Mouse (Mus musculus) activated CD4-positive, CD25-positive, alpha-beta regulatory T cell, adult 4 months (primary cell): ENCODE data around the gene Hist1h4c. TPM values are rescaled to one million over a fixed set of nuclear protein-coding genes. Genes with fewer than 3 reads are reported as not detected.
A peak's percentile ranks its signal among the peaks of the same experiment; 100 is the strongest.

Source experiments
- ATAC-seq: one replicate; pipeline ENCODE4 v1.8.0; 2017
- polyA plus RNA-seq, 2 experiments: library from polyadenylated mRNA; unstranded; fragments of 100-300 nt; shearing (Covaris generic); gene quantifications; one replicate each; pipeline ENCODE4 v1.2.1; 2017

Gene Hist1h4c
- 1 to 10 TPM in 1 of 2 experiments, under 1 TPM in 1; 0.57 to 7.4 TPM for polyA plus RNA-seq

DNA sequence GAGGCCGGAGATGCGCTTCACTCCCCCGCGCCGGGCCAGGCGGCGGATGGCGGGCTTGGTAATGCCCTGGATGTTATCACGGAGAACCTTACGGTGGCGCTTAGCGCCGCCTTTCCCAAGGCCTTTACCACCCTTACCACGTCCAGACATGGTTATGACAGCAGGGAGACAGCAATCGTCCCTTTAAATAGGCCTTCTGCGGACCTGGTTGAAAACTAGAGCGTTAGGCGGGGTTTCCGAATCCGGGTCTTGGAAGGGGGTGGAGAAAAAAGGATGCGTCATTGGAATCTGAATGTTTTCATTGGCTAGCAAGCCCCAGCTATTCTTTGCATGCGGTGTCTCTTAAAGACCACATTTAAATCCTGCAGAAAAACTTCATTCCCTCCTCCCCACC lies at the start of gene Hist1h4c:
Gene Hist1h4c (minus strand): TSS at position 155 of the 394 bp plus-strand sequence.
- peak; percentile 83 for ATAC-seq

DNA sequence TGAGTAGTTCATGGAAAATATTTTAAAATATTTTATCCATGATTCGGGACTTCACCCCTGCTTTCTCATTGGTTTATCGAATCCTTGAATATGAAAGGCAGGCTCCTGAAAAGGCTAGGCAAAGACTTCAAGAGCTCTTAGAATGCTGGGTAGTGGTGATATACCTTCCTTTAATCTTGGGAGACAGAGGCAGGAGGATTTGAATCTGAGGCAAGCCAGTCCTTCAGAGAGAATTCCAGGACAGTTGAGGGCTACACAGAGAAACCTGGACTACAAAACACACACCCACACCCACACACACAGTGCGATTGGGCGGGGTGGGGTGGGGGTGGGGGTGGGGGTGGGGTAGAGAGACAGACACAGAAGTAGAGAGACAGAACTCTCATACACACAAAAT lies 49.6 kb upstream of the Hist1h4c start:
- ATAC-seq, result no peak

DNA sequence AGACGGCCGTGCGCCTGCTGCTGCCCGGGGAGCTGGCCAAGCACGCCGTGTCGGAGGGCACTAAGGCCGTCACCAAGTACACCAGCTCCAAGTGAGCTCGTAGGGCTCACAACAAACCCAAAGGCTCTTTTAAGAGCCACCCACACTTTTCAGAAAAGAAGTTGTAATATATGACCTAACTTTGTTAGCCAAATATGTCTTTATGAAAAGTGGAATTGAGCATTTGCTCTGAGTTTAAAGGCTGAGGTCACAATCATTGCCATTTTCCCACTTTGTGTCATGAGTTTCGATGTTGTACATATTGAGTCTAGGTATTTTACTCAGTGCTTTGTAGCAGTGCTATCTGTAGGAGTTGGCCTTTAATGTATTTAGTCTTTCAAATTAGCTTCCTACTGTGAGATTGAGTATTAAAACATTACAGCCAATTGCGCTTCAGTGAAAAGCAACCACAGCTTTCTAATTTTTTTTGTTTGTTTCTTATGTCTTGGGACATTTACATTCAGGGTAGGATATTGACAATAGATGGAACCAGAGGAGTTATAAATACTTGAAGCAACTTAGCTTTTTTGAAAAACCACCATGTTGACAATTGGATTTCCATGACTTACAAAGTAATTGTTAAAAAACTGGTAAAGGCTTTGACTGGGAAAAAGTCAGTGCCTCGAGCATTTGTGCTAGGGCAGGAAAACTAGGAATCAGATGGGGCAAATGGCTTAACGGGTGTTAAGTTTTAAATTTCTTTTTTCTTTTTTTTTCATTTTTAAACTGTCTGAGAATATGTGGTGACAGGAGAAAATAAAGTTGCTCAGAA lies 49.0 kb upstream of the Hist1h4c start:
- ATAC-seq, result no peak

DNA sequence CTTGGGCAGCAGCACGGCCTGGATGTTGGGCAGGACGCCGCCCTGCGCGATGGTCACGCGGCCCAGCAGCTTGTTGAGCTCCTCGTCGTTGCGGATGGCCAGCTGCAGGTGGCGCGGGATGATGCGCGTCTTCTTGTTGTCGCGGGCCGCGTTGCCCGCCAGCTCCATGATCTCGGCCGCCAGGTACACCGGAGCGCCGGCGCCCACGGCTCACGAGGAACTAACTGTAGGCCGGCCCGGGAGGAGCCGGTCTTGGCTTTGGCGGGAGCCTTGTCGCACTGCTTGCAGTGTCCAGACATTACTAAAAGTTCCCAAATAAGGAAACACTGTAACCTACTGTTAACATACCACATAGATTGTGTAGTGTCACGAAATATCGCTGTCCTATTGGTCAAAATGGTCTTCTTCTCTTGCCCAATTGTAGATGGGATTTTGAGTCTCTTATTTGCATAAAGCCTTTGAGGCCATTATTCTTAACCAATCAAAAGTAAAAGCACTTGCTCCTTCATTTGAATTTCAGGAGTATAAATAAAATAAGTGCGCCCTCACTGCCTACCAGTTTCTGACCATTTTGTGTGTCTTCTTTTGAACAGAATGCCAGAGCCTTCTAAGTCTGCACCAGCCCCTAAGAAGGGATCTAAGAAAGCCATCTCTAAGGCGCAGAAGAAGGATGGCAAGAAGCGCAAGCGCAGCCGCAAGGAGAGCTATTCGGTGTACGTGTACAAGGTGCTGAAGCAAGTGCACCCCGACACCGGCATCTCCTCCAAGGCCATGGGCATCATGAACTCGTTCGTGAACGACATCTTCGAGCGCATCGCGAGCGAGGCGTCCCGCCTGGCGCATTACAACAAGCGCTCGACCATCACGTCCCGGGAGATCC lies 48.2 kb upstream of the Hist1h4c start, which contains the start of gene Hist1h2bb:
Gene Hist1h2bb (plus strand): TSS at position 534 of the 880 bp plus-strand sequence.
- ATAC-seq, result peak; percentile 87

DNA sequence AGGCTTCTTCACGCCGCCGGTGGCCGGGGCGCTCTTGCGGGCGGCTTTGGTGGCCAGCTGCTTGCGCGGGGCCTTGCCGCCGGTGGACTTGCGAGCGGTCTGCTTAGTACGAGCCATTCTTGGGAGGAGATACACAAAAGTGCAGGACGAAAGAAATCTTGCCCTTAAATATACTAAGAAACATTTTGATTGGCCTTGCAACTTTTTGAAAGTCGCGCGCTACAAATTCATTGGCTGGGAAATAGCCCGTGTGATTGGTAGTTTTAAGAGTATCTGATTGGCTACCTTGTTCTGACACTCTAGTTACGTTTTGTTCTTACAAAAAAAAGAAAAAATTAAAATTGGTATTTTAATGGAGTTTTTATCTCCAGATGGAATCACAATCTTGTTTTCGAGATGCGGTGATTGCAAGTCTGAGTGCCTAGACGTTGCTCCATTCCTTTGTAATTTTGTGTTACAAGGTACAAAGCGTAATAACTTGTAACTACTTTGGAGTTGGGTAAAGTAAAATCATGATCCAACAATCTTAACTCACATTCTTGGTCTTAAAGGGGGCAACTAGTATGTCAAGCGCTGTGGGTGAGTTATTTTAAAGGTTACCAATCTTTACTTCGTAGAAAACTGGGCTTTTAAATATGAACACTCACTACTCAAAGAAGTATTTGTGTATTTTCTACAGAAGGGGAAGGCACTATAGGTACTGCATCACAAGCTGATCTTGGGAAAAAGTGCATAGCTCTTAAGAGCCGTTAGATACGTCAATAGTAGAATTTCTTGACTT lies 47.3 kb upstream of the Hist1h4c start, which contains the start of gene Hist1h3c:
Gene Hist1h3c (minus strand): TSS at position 222 of the 781 bp plus-strand sequence.
- peak; percentile 68 for ATAC-seq

DNA sequence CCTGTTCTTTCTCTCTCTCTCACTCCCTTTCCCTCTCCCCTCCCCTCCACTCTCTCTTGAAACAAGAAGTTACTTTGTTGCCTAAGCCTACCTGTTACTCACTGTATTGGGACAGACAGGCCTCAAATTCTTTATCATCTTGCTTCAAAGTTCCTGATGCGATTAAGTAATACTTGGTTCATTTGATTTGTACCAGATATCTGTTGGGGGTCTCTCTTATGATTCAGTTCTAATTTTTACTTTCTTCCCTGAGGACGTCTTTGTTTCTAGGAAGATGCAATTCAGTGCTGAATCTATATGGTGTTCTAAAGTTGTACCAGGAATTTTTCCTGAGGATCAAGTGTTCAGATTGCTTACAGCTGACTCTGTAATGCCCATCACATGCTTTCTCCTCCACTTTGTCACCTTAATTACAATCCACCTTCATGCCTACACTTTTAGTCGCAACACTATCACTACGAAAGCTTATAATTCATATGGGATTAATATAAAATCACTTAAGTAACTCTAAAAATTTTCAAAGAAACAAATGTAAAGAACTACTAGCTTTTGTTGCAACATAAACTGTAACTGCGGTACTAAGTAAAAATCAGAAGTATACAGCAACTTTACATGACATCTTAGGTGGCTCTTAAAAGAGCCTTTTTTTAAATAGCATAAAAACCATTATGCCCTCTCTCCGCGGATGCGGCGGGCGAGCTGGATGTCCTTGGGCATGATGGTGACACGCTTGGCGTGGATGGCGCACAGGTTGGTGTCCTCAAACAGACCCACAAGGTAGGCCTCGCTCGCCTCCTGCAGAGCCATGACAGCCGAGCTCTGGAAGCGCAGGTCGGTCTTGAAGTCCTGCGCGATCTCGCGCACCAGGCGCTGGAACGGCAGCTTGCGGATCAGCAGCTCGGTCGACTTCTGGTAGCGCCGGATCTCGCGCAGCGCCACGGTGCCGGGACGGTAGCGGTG lies 46.4 kb upstream of the Hist1h4c start:
- ATAC-seq, result no peak

DNA sequence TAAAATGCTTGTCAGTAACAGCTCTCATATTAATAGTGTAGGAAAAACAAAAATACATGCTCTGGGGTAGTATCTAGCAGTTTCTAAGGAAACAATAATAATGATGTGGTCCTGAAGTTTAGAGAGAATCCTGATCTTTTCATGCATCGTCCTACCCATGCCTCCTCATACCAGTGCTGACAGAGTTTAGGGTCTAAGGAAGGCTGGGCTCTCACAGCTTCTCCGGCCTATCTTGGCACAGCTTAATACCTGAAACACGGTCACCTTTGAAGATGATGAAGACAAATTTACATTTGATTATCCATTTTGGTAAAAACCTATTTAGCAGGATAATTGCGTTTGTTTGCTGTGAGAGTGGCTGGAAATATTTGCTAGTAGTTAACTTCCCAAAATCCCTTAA lies 45.7 kb upstream of the Hist1h4c start:
- ATAC-seq, result no peak

DNA sequence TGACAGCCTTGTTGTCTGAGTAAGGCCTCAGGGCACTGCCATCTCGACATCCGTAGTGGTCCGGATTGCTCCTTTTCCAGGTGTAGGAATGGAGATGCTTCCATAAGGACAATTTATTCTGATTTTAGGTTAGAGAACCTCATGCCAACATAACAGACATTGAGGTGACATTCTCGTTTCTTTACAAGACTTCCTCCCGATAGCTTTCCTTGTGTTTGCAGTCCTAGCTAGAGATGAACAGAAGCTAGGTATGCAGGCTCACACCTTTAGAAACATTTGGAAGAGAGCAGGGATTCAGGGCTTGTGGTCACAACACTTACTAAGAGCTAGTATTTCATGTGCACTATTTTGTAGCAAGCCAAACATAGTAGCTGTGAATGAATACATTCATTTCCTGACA lies 45.0 kb upstream of the Hist1h4c start:
- no peak for ATAC-seq

DNA sequence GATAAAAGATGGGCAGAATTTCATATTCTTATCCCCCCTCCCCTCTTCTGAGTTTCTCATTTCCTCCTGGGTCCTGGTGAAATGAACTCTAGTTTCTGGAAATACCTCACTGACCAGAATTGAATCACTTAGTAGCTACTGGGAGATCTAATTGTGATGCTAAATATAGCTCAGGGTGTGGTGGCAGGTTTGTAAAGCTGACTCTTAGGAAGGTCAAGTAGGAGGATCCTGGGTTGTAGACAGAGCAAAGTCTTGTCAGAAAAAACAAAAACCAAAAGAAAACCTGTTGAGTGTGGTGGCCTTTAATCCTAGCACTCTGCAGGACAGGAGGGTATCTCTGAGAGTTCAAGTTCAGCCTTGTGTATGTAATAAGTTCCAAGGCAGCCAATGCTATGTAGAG lies 43.8 kb upstream of the Hist1h4c start:
- ATAC-seq, result no peak

DNA sequence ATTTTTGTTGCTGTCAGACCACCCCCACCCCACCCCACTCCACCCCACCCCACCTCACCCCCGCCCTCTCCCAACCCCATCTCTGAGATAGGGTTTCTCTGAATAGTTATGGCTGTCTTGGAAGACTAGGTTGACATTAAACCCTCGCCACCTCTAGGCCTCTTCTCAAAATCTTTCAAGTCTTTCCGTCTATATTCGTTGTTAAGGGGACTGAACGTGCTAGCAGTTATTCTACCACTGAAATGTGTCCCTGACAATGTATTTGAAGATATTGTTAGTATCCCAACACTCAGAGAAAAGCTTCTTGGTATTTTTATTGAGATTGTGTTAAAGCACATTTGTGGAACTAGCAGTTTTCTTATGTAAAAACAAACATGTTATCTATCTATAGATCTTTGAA lies 42.7 kb upstream of the Hist1h4c start:
- ATAC-seq, result no peak

DNA sequence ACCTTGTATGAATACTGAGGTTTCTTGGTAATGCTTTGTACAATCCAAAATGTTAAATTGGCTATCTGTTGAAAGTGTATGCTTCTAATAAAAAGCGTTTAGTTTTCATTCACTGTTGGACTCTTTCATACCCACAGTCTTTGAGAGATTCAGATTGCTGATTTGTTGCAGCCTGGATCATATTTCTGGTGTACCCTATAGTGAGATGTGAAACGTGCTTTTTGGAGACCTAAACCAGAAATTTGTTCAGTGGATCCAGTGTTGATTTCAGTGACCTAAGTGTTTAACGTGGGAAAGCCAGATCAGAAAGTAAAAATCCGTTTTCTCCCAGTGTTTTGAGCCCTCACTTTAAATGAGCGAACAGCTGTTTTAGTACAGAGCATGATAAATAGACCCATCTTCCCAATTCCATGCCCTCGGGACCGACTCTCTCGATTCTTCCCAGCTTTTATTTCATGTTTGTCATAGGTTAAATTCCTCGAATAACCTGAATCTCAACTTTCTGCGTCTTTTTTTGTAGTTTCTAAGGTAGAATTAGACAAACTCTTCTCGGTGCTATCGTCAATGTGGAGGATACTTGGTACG lies 42.1 kb upstream of the Hist1h4c start:
- ATAC-seq, result no peak

DNA sequence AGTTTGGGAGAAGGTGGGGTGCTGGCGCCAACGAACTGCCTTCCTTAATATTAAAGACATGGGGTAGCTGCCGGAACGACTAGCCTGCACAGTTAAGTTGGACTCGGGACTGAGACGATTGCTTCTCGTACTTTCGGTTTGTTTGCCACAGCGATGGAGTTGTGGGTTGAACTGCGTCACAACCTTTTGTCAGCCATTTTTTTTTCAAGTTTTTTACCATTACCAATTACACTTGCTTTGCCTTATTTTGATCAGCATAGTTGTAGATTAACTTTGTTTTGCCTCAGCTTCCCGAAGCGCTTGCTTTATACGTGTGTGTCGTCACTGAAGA lies 41.6 kb upstream of the Hist1h4c start:
- peak; percentile 57 for ATAC-seq

DNA sequence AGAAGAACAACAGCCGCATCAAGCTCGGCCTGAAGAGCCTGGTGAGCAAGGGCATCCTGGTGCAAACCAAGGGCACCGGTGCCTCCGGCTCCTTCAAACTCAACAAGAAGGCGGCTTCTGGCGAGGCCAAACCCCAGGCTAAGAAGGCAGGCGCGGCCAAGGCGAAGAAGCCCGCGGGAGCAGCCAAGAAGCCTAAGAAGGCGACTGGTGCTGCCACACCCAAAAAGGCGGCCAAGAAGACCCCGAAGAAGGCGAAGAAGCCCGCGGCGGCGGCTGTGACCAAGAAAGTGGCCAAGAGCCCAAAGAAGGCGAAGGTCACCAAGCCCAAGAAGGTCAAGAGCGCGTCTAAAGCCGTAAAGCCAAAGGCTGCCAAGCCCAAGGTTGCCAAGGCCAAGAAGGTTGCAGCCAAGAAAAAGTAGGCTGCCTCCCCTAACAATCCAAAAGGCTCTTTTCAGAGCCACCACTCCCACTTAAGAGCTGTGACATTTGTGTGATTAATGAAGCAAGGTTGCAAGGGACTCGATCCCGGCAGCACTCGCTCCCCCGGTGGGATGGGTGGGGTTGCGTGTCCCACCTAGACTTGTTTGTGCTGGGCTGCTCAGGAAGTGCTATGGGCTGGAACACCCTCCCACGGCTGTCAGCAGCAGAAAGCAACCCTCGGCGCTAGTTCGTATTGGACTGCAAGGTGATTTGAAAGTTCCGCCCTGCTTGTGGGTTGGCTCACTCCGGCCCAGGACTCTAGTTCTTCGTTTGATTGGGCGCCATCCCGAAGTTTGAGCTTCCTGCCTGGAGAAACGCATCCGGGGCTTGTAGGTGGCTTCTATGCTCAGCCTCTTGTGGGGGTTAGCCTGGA lies 41.0 kb upstream of the Hist1h4c start:
- ATAC-seq, result peak; percentile 86

DNA sequence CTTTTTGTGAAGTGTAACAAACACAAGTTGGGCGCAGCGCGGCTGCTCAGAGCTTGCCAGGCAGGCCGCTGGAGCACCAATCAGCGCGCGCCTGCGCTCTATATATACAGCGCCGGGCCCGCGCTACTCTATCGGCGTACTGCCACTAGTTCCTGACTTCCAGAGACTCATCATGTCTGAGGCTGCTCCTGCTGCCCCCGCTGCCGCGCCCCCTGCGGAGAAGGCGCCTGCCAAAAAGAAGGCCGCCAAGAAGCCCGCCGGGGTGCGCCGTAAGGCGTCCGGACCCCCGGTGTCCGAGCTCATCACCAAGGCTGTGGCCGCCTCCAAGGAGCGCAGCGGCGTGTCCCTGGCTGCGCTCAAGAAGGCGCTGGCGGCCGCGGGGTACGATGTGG lies 40.4 kb upstream of the Hist1h4c start, which contains the start of gene Hist1h1c:
Gene Hist1h1c (plus strand): TSS at position 132 of the 392 bp plus-strand sequence.
- ATAC-seq, result peak; percentile 72

DNA sequence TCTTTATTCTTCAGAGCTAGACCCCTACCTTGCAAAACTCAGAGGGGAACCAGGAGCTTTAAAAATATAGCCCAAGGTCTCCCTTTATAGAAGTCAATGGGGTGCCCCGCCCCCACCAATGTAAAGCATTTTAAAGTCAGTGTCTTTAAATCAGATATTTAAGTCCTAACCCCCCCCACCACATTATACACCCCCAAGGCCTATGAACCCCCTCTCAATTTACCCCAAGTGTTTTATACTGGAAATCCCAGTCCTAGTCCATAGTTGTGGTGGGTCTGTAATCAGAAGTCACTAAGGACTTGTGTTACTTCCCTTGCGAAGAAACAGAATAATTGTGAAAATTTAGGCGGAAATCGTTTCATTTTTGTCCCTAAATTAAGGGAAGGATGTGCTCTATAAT lies 39.8 kb upstream of the Hist1h4c start:
- no peak for ATAC-seq

DNA sequence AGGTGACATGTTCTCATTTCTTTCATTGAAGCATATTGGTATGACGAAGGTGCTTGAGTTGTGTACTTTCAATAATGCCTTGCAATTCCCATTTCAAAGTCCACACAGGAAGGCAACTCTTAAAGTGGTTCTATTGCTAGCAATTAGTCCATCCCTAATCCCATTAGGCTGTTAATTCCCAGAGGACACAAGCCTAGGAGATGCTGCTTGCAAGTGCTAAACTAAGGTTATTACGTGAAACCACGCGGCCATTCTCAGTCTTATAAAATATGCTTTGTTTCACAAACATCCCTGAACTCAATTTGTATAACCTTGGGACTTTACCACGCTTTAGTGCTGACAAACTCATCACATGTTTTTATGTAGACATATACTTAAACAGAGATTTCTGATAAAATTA lies 38.8 kb upstream of the Hist1h4c start:
- ATAC-seq, result no peak

DNA sequence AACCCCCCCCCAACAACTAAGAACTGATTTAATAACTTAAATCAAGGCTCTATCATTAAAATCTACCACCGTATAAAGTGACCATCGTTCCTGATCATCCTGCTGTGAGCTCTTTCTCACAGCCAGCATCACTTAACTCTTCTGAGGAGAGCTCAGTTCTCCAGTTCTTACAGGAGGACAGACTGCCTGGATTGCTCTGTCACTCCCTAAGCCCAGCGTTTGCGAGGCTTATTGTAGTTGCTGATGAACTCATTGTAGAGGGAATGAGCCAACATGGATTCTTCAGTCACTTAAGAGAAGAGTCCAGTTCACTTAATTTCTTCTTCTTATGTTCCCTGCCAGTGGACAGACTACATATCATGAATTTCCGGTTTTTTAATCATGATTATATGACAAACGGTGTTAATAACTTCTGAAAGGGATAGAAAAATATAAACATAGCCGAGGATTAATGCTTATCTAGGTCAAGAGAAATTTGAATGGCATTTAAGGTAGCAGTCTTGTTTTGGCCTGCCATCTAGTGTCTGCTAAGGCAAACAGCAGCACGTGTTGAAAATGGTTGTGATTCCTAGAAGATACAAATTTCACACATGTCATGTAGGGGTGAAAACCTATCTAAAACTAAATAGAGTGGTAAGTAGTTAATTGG lies 34.0 kb upstream of the Hist1h4c start:
- peak; percentile 75 for ATAC-seq

DNA sequence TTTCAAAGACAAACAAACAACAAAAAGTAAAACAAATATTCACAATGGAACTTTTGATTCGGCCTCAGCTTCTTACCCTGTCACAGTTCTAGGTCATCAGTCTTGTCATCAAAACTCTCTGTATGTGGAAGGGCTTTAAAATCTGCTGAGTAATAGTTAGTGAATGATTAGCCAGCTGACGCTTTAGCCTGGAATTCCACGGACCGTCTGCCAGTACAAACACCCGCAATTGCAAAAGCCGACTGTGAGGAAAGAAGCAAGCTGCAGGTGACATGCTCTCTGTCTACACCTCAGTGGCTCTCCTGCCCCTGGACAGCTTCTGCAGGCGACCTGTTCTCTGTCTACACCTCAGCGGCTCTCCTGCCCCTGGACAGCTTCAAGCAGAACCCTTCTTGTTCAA lies 32.2 kb upstream of the Hist1h4c start:
- ATAC-seq, result no peak

DNA sequence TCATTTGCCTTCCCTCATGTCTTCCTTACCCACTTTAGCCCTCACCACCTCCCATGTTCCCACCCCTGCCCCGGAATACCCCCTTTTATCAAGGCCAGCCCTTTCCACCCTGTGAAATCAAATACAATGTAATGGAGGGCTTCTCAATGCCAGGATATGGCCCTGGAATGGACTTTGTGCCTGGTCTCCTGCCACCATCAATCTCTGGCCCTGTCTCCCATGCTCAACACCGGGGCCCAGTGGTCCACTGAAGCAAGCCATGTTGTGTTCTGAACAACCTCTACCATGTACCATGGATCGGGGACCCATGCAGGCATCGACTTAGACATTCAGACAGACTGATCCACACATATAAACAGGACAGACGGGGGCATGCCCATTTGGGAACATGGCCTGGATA lies 31.5 kb upstream of the Hist1h4c start:
- no peak for ATAC-seq

DNA sequence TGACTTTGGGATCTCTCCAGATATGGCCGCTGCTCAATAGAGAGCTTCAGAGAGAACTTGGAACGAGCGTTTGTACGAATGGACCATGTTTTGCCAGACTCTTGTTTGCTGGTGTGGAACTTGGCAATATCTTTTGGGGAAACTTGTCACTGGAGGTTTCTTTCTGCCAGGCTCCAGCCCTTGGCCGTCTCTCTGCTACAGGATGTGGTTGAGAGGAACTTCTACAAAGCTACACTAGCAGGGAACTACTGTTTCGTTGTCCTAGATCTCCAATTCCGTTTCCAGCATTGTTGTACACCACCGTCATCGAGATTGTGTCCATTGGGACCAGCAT lies 30.9 kb upstream of the Hist1h4c start:
- peak; percentile 65 for ATAC-seq
